Mouse (Mus musculus) heart, adult 2 months (tissue): Measurements from ENCODE around the gene Agpat2. TPM values are rescaled to one million over a fixed set of nuclear protein-coding genes. Genes with fewer than 3 reads are reported as not detected.

Experiments used
- DNase-seq, 2 experiments: peaks; one replicate each; pipeline ENCODE4 v3.0.0; 2021
- H3K27ac ChIP-seq: fragments of 200-600 bp; 2 replicates; pipeline ENCODE4 v1.8.1; 2022
- H3K27me3 ChIP-seq: fragments of 200-500 bp; 2 replicates; pipeline ENCODE4 v1.6.1; 2012; ENCODE audit warnings: mild to moderate bottlenecking, low read length, inconsistent platforms, mixed read lengths; ENCODE audit not compliant: control insufficient read depth, insufficient read depth
- H3K36me3 ChIP-seq: fragments of 200-500 bp; 2 replicates; pipeline ENCODE4 v1.6.1; 2012; ENCODE audit warnings: low read length, inconsistent platforms; ENCODE audit not compliant: control insufficient read depth, insufficient read depth
- H3K4me1 ChIP-seq: fragments of 200-500 bp; 2 replicates; pipeline ENCODE4 v1.6.1; 2011; ENCODE audit warnings: low read length; ENCODE audit not compliant: control insufficient read depth, insufficient read depth
- H3K4me3 ChIP-seq: fragments of 200-600 bp; 2 replicates; pipeline ENCODE4 v1.8.1; 2022
- H3K79me2 ChIP-seq: fragments of 200-500 bp; replicated peaks from 2 replicates; pipeline ENCODE4 v1.6.1; 2012; ENCODE audit warnings: mild to moderate bottlenecking, inconsistent platforms, low read length, moderate library complexity, mixed read lengths; ENCODE audit not compliant: control insufficient read depth, insufficient read depth
- H3K9ac ChIP-seq: fragments of 200-500 bp; 2 replicates; pipeline ENCODE4 v1.6.1; 2012; ENCODE audit warnings: low read depth, mild to moderate bottlenecking, control low read depth, inconsistent platforms, low read length, mixed read lengths
- CTCF ChIP-seq: fragments of 200-600 bp; IDR thresholded peaks from 2 replicates; pipeline ENCODE4 v1.8.1; 2022; ENCODE audit warnings: antibody characterized with exemption, mild to moderate bottlenecking, moderate library complexity
- EP300 ChIP-seq: fragments of 200-500 bp; IDR thresholded peaks from 2 replicates; pipeline ENCODE4 v1.6.1; 2011; ENCODE audit warnings: low read depth, low read length, control low read depth; ENCODE audit not compliant: insufficient read depth
- POLR2A ChIP-seq: fragments of 200-500 bp; IDR thresholded peaks from 2 replicates; pipeline ENCODE4 v1.6.1; 2011; ENCODE audit warnings: mild to moderate bottlenecking, low read depth, low read length, control low read depth; ENCODE audit not compliant: insufficient read depth
- WGBS: fragments of 180-500 bp; shearing (Covaris S2); methylation state at CpG from one replicate; pipeline ENCODE4 v1.1.7; 2018; 5-methylcytosine and 5-hydroxymethylcytosine counted together
- intact Hi-C: fragments of 180-260 bp; cut with DNase I; formaldehyde crosslinking; loops from one replicate; pipeline ENCODE4 v1.15.1; 2025
- polyA plus RNA-seq: library from polyadenylated mRNA; depleted of rRNA; stranded (reverse); fragments of >200 nt; gene quantifications from 2 replicates; pipeline ENCODE4 v1.2.3, GENCODE M21; 2012
- total RNA-seq, 2 experiments: library from RNA; stranded (reverse); gene quantifications; 2 replicates each; pipeline ENCODE4 v1.2.3; 2021

Gene Agpat2
- total and polyA plus RNA-seq, 3 experiments: 52.8 to 142 (median 59.2) TPM

- Histone ChIP-seq H3K79me2 (no peaks in the 10 kb centered on the region), H3K27me3 (no peaks in the 10 kb centered on the region), H3K27ac (peak overlapping the region; percentile 40), H3K4me1 (peaks cover 31% of the 10 kb centered on the region), H3K36me3 (peaks cover 6% of the 10 kb centered on the region; the same call in 1 of the 2 replicates), H3K4me3 (no peak overlapping the region), H3K9ac (peak overlapping the region; percentile 15; the same call in 1 of the 2 replicates)
- no peak for TF ChIP-seq POLR2A
- 0 out of 2 replicates have a peak, but pooled peaks have one; percentile 1 for TF ChIP-seq EP300
- no peak for TF ChIP-seq CTCF
- DNase-seq: peak in 1 of 2 experiments; percentile 53
- intact Hi-C loops: no loop called here
- WGBS: 58% methylated on average over 4 of the region's 4 CpGs
Measured at GRCm38 (mm10) chr2:26556535-26556993, 47.7 kb downstream of the Agpat2 start.

GRCm38 (mm10) chr2:26555076-26555475 lies 49.1 kb downstream of the Agpat2 start:
- peaks cover 6% of the 10 kb centered on the region; the same call in 1 of the 2 replicates for H3K36me3 ChIP-seq
- no peak overlapping the region for H3K4me3 ChIP-seq
- H3K27me3 ChIP-seq: no peaks in the 10 kb centered on the region
- no peak overlapping the region for H3K9ac ChIP-seq
- H3K4me1 ChIP-seq: peaks cover 32% of the 10 kb centered on the region
- H3K79me2 ChIP-seq: no peaks in the 10 kb centered on the region
- H3K27ac ChIP-seq: peak overlapping the region; percentile 26
- TF ChIP-seq EP300: peak; percentile 73; the same call in 1 of the 2 replicates
- no peak for TF ChIP-seq POLR2A
- DNase-seq: peak; percentile 73 to 79
- WGBS: 42% methylated on average over 4 of the region's 4 CpGs
- intact Hi-C loops: no loop called here

GRCm38 (mm10) chr2:26553904-26554303 lies 50.3 kb downstream of the Agpat2 start:
- Histone ChIP-seq H3K79me2 (no peaks in the 10 kb centered on the region), H3K9ac (no peak overlapping the region), H3K27me3 (no peaks in the 10 kb centered on the region), H3K36me3 (peaks cover 6% of the 10 kb centered on the region; the same call in 1 of the 2 replicates), H3K4me3 (no peak overlapping the region), H3K4me1 (peaks cover 36% of the 10 kb centered on the region), H3K27ac (no peak overlapping the region)
- TF ChIP-seq POLR2A (no peak), CTCF (no peak), EP300 (no peak)
- WGBS: 92% methylated on average over 9 of the region's 9 CpGs
- no peak for DNase-seq
- intact Hi-C loops: no loop called here

- Histone ChIP-seq H3K9ac (no peak overlapping the region), H3K27ac (no peak overlapping the region), H3K79me2 (no peaks in the 10 kb centered on the region), H3K27me3 (no peaks in the 10 kb centered on the region), H3K4me3 (no peak overlapping the region), H3K36me3 (peaks cover 6% of the 10 kb centered on the region; the same call in 1 of the 2 replicates), H3K4me1 (peaks cover 39% of the 10 kb centered on the region)
- DNase-seq: no peak
- intact Hi-C loops: no loop called here
- TF ChIP-seq POLR2A (no peak), CTCF (no peak), EP300 (no peak)
- WGBS: 92% methylated on average over 2 of the region's 2 CpGs
Measured at GRCm38 (mm10) chr2:26552066-26552465, 52.2 kb downstream of the Agpat2 start.

- no peaks in the 10 kb centered on the region for H3K79me2 ChIP-seq
- H3K27me3 ChIP-seq: no peaks in the 10 kb centered on the region
- H3K9ac ChIP-seq: no peak overlapping the region
- H3K4me1 ChIP-seq: peaks cover 37% of the 10 kb centered on the region
- DNase-seq: no peak
- intact Hi-C loops: no loop called here
- 86% methylated on average over 8 of the region's 8 CpGs for WGBS
- H3K36me3 ChIP-seq: peaks cover 6% of the 10 kb centered on the region; the same call in 1 of the 2 replicates
- H3K4me3 ChIP-seq: no peak overlapping the region
- no peak overlapping the region for H3K27ac ChIP-seq
- no peak for TF ChIP-seq CTCF
- no peak for TF ChIP-seq POLR2A
- TF ChIP-seq EP300: no peak
Measured at GRCm38 (mm10) chr2:26551446-26551845, 52.8 kb downstream of the Agpat2 start.

GRCm38 (mm10) chr2:26550777-26551176 lies 53.4 kb downstream of the Agpat2 start:
- Histone ChIP-seq H3K4me1 (peaks cover 31% of the 10 kb centered on the region), H3K27ac (no peak overlapping the region), H3K36me3 (peaks cover 3% of the 10 kb centered on the region; the same call in 1 of the 2 replicates), H3K27me3 (no peaks in the 10 kb centered on the region), H3K79me2 (no peaks in the 10 kb centered on the region), H3K4me3 (no peak overlapping the region), H3K9ac (no peak overlapping the region)
- no peak for TF ChIP-seq EP300
- TF ChIP-seq CTCF: no peak
- TF ChIP-seq POLR2A: no peak
- no peak for DNase-seq
- 25% methylated on average over 3 of the region's 3 CpGs for WGBS
- intact Hi-C loops: no loop called here
